Mouse (Mus musculus): Measurements from ENCODE around the gene Atpaf2. TPM values are rescaled to one million over a fixed set of nuclear protein-coding genes. Genes with fewer than 3 reads are reported as not detected.

Atpaf2 gene
- polyA plus RNA-seq, 1 experiment from 2014 or later, result 54.9 TPM

Other genes with a start within 250 kb of the Atpaf2 start
- 58.8 and 60.1 TPM in 2 replicates for gene Srebf1, start 195.9 kb downstream of the Atpaf2 start, polyA plus RNA-seq (2014; fragmentation: Nextera tagmentation; extraction: Ambion mirVana)
- gene Tom1l2, start 65.6 kb downstream of the Atpaf2 start, polyA plus RNA-seq (2014; fragmentation: Nextera tagmentation; extraction: Ambion mirVana), result 11.3 and 19.3 TPM in 2 replicates
- gene Drc3, start 65.1 kb downstream of the Atpaf2 start, polyA plus RNA-seq (2014; fragmentation: Nextera tagmentation; extraction: Ambion mirVana), result 1.3 and 1.5 TPM in 2 replicates
- gene Gid4, start 1.3 kb downstream of the Atpaf2 start, polyA plus RNA-seq (2014; fragmentation: Nextera tagmentation; extraction: Ambion mirVana), result 20.0 and 33.4 TPM in 2 replicates
- gene Drg2, start 36.1 kb upstream of the Atpaf2 start, polyA plus RNA-seq (2014; fragmentation: Nextera tagmentation; extraction: Ambion mirVana), result 118 and 123 TPM in 2 replicates
- 0.33 and 0.38 TPM in 2 replicates for gene Myo15, start 50.9 kb upstream of the Atpaf2 start, polyA plus RNA-seq (2014; fragmentation: Nextera tagmentation; extraction: Ambion mirVana)
- 39.8 and 44.3 TPM in 2 replicates for gene Alkbh5, start 117.9 kb upstream of the Atpaf2 start, polyA plus RNA-seq (2014; fragmentation: Nextera tagmentation; extraction: Ambion mirVana)